Mouse (Mus musculus) CH12.LX (cell line): ENCODE measurements around the gene Tlnrd1. TPM values are rescaled to one million over a fixed set of nuclear protein-coding genes. Genes with fewer than 3 reads are reported as not detected.

ENCODE experiments used
- DNase-seq: peaks from one replicate; pipeline ENCODE4 v3.0.0-alpha.2; 2013; ENCODE audit errors: extremely low read depth
- H3K27ac ChIP-seq: 2 replicates; pipeline ENCODE4 v1.5.1; 2012; ENCODE audit warnings: low read depth, mild to moderate bottlenecking, control low read depth, moderate library complexity; ENCODE audit not compliant: insufficient read depth
- H3K27me3 ChIP-seq: replicated peaks from 2 replicates; pipeline ENCODE3; 2012; ENCODE audit warnings: inconsistent platforms
- H3K36me3 ChIP-seq, 2 experiments: replicated peaks in 1 of 2; 2 replicates each; pipeline versions ENCODE3 to v1.6.1; 2012; ENCODE audit warnings: inconsistent platforms in 1 of 2, low read length in 1 of 2, mild to moderate bottlenecking in 1 of 2, mixed read lengths in 1 of 2, moderate library complexity in 1 of 2; ENCODE audit not compliant: control insufficient read depth in 1 of 2, insufficient read depth in 1 of 2
- H3K4me1 ChIP-seq, 2 experiments: 2 replicates each; pipeline ENCODE4 v1.6.1; 2012; ENCODE audit warnings: inconsistent platforms in 1 of 2, moderate library complexity in 1 of 2; ENCODE audit not compliant: insufficient read depth in 2 of 2, control insufficient read depth in 1 of 2
- H3K4me2 ChIP-seq: 2 replicates; pipeline ENCODE4 v1.6.1; 2012; ENCODE audit warnings: low read depth, mild to moderate bottlenecking, control low read depth; ENCODE audit not compliant: poor library complexity, insufficient read depth, severe bottlenecking
- H3K4me3 ChIP-seq, 3 experiments: fragments of 150-350 bp in 1 of 3; sonication (generic) in 1 of 3; replicated peaks in 1 of 3; 2 replicates each; pipeline versions ENCODE3 to v1.5.1; 2011 to 2012; ENCODE audit warnings: low read depth in 2 of 3, low read length in 2 of 3, mild to moderate bottlenecking in 2 of 3, moderate library complexity in 2 of 3, control low read depth in 1 of 3, improper control_type of control experiment in 1 of 3, inconsistent platforms in 1 of 3, mixed read lengths in 1 of 3; ENCODE audit not compliant: poor library complexity in 1 of 3
- H3K79me2 ChIP-seq: replicated peaks from 2 replicates; pipeline ENCODE4 v1.6.1; 2012; ENCODE audit warnings: mild to moderate bottlenecking, moderate library complexity; ENCODE audit not compliant: control insufficient read depth, poor library complexity, insufficient read depth, severe bottlenecking; ENCODE audit errors: extremely low read depth
- H3K9ac ChIP-seq: 2 replicates; pipeline ENCODE4 v1.6.1; 2012; ENCODE audit warnings: low read depth, mild to moderate bottlenecking, control low read depth, moderate library complexity; ENCODE audit not compliant: insufficient read depth
- H3K9me3 ChIP-seq: replicated peaks from 2 replicates; pipeline ENCODE3; 2012; ENCODE audit warnings: low read length, inconsistent platforms, mixed read lengths
- CTCF ChIP-seq, 2 experiments: IDR thresholded peaks in 1 of 2; conservative IDR thresholded peaks in 1 of 2; 2 replicates each; pipeline ENCODE4 v1.5.1; 2011 to 2012; ENCODE audit warnings: low read depth in 2 of 2, low read length in 2 of 2, improper control_type of control experiment in 1 of 2, inconsistent platforms in 1 of 2, mild to moderate bottlenecking in 1 of 2, moderate library complexity in 1 of 2
- E2F4 ChIP-seq: IDR thresholded peaks from 2 replicates; pipeline ENCODE4 v1.6.1; 2011; ENCODE audit warnings: low read depth, low read length, improper control_type of control experiment; ENCODE audit not compliant: insufficient replicate concordance
- GABPA ChIP-seq: IDR thresholded peaks from 2 replicates; pipeline ENCODE4 v1.6.1; 2012; ENCODE audit warnings: low read depth, low read length, improper control_type of control experiment, inconsistent platforms; ENCODE audit not compliant: insufficient replicate concordance
- JUND ChIP-seq: conservative IDR thresholded peaks from 2 replicates; pipeline ENCODE4 v1.6.1; 2011; ENCODE audit warnings: low read depth, low read length, improper control_type of control experiment
- MAZ ChIP-seq: IDR thresholded peaks from 2 replicates; pipeline ENCODE4 v1.6.1; 2012; ENCODE audit warnings: low read depth, mild to moderate bottlenecking, inconsistent platforms, low read length, improper control_type of control experiment, moderate library complexity
- MEF2A ChIP-seq: IDR thresholded peaks from 2 replicates; pipeline ENCODE4 v1.6.1; 2014; ENCODE audit warnings: low read depth, mild to moderate bottlenecking, inconsistent platforms, low read length, improper control_type of control experiment, borderline replicate concordance
- NELFE ChIP-seq: IDR thresholded peaks from 2 replicates; pipeline ENCODE4 v1.6.1; 2011; ENCODE audit warnings: low read depth, low read length, improper control_type of control experiment
- PAX5 ChIP-seq: IDR thresholded peaks from 2 replicates; pipeline ENCODE4 v1.6.1; 2012; ENCODE audit warnings: low read length, inconsistent platforms, mixed read lengths
- POLR2A ChIP-seq: IDR thresholded peaks from 2 replicates; pipeline ENCODE4 v1.6.1; 2011; ENCODE audit warnings: low read depth, mild to moderate bottlenecking, improper control_type of control experiment, low read length
- POLR2AphosphoS2 ChIP-seq: IDR thresholded peaks from 2 replicates; pipeline ENCODE4 v1.6.1; 2011; ENCODE audit warnings: low read depth, low read length, improper control_type of control experiment
- RAD21 ChIP-seq: IDR thresholded peaks from 2 replicates; pipeline ENCODE4 v1.6.1; 2011; ENCODE audit warnings: low read depth, mild to moderate bottlenecking, low read length, improper control_type of control experiment, moderate library complexity
- SIN3A ChIP-seq: IDR thresholded peaks from 2 replicates; pipeline ENCODE4 v1.6.1; 2012; ENCODE audit warnings: low read length, improper control_type of control experiment, inconsistent platforms
- SMC3 ChIP-seq: IDR thresholded peaks from 2 replicates; pipeline ENCODE4 v1.6.1; 2011; ENCODE audit warnings: low read depth, low read length, improper control_type of control experiment
- TBP ChIP-seq: conservative IDR thresholded peaks from 2 replicates; pipeline ENCODE4 v1.6.1; 2011; ENCODE audit warnings: low read depth, low read length, improper control_type of control experiment
- TCF12 ChIP-seq: IDR thresholded peaks from 2 replicates; pipeline ENCODE4 v1.6.1; 2014; ENCODE audit warnings: low read depth, mild to moderate bottlenecking, inconsistent platforms, low read length, improper control_type of control experiment
- UBTF ChIP-seq: IDR thresholded peaks from 2 replicates; pipeline ENCODE4 v1.6.1; 2012; ENCODE audit warnings: low read depth, mild to moderate bottlenecking, inconsistent platforms, low read length, improper control_type of control experiment, moderate library complexity
- USF1 ChIP-seq: IDR thresholded peaks from 2 replicates; pipeline ENCODE4 v1.6.1; 2014; ENCODE audit warnings: low read depth, mild to moderate bottlenecking, inconsistent platforms, low read length, improper control_type of control experiment
- ZKSCAN1 ChIP-seq: IDR thresholded peaks from 2 replicates; pipeline ENCODE4 v1.6.1; 2012; ENCODE audit warnings: low read depth, inconsistent platforms, low read length, improper control_type of control experiment, borderline replicate concordance
- ZMIZ1 ChIP-seq: IDR thresholded peaks from 2 replicates; pipeline ENCODE4 v1.6.1; 2012; ENCODE audit warnings: low read depth, mild to moderate bottlenecking, inconsistent platforms, low read length, improper control_type of control experiment
- dilution Hi-C: fragments of 300-500 bp; cut with MboI; formaldehyde crosslinking; loops from 2 replicates; pipeline ENCODE4 v1.14.3; 2020; ENCODE audit warnings: low sequenced_read_pairs; ENCODE audit not compliant: extremely low pct_unique_long_range_greater_than_20kb, extremely low pct_ligation_motif_present
- in situ Hi-C: fragments of 300-500 bp; cut with MboI; formaldehyde crosslinking; loops from 3 replicates; pipeline ENCODE4 v1.14.3; 2019; ENCODE audit warnings: low sequenced_read_pairs, low pct_ligation_motif_present, low pct_unique_long_range_greater_than_20kb, mixed read lengths
- polyA plus RNA-seq: library from polyadenylated mRNA; unstranded; fragments of >175 nt; gene quantifications from 2 replicates; pipeline ENCODE4 v1.2.1, GENCODE M21; 2012; ENCODE audit warnings: low read depth; ENCODE audit not compliant: insufficient read length
- total RNA-seq, 2 experiments: library from RNA; depleted of rRNA; stranded (reverse); fragments of 300-350 nt in 1 of 2; fragments of >200 nt in 1 of 2; gene quantifications; 2 replicates each; pipeline ENCODE4 v1.2.3; 2012 to 2014

Tlnrd1 gene
- total and polyA plus RNA-seq, 3 experiments: 5.5 to 15.6 (median 10.6) TPM

GRCm38 (mm10) chr7:83842486-83843259, 41.4 kb downstream of the Tlnrd1 start:
- peaks cover 0 to 13% of the 10 kb centered on the region in 2 experiments; a peak in 2 of 4 replicates for H3K4me1 ChIP-seq
- H3K4me3 ChIP-seq: no peak overlapping the region
- no peak overlapping the region for H3K27ac ChIP-seq
- H3K4me2 ChIP-seq: no peak overlapping the region
- H3K9ac ChIP-seq: no peak overlapping the region
- no peak for DNase-seq
- in situ Hi-C loops: no loop called here
- no peaks in the 10 kb centered on the region for H3K79me2 ChIP-seq
- TF ChIP-seq PAX5 (no peak), POLR2AphosphoS2 (no peak), SMC3 (no peak), ZMIZ1 (no peak), JUND (no peak), NELFE (no peak), POLR2A (no peak)
- no peaks in the 10 kb centered on the region for H3K36me3 ChIP-seq
- dilution Hi-C loops: no loop called here
- H3K27me3 ChIP-seq: no peaks in the 10 kb centered on the region
- H3K9me3 ChIP-seq: no peaks in the 10 kb centered on the region

DNA sequence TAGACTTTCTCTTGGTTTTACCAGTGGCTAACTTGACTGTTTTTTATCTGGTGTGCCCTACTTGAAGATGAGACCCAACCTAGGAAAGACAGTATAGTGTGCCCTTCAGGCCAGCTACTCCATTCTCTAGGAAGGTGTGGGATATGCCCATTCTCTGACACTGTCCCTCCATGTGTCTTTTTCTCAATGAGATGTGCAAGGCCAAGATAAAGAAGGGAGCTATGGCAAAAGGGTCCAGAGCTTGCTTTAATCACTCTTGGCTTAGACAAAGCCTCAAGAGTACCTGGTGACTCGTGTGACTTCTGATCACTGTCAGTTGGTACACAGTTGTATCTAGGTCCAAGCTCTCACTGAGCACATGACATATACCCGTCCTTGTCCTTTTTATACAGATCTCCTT, 44.0 kb downstream of the Tlnrd1 start:
- H3K4me2 ChIP-seq: no peak overlapping the region
- H3K9me3 ChIP-seq: no peaks in the 10 kb centered on the region
- TF ChIP-seq E2F4 (no peak), RAD21 (no peak), TCF12 (no peak), PAX5 (no peak), MEF2A (no peak), CTCF (conservative IDR thresholded peaks at IDR 0.05 in 1 of 2, IDR thresholded peaks at IDR 0.05 in 1 of 2; ENCODE audit: low read depth in 2 of 2, low read length in 2 of 2) (no peak), TBP (no peak), POLR2AphosphoS2 (no peak), SMC3 (no peak), SIN3A (no peak), GABPA (no peak), USF1 (no peak), UBTF (no peak), ZKSCAN1 (no peak), MAZ (no peak)
- TF ChIP-seq, all 38 proteins: peak for 0
- in situ Hi-C loops: no loop called here
- Histone ChIP-seq H3K27ac (no peak overlapping the region), H3K4me3 (no peak overlapping the region), H3K36me3 (no peaks in the 10 kb centered on the region), H3K27me3 (no peaks in the 10 kb centered on the region), H3K79me2 (no peaks in the 10 kb centered on the region), H3K9ac (no peak overlapping the region), H3K4me1 (peaks cover 0 to 7% of the 10 kb centered on the region in 2 experiments; a peak in 2 of 4 replicates)
- no peak for DNase-seq
- dilution Hi-C loops: no loop called here
